Mouse (Mus musculus) cortical plate, adult 2 months (tissue): ENCODE measurements around the gene Phf3.

Source experiments
- CTCF ChIP-seq: fragments of 200-500 bp; IDR thresholded peaks from 2 replicates; pipeline ENCODE4 v1.5.1; 2011; ENCODE audit warnings: mild to moderate bottlenecking, control low read depth, low read length; ENCODE audit not compliant: insufficient read depth; ENCODE audit errors: extremely low read depth
- POLR2A ChIP-seq: fragments of 200-500 bp; IDR thresholded peaks from 2 replicates; pipeline ENCODE4 v1.6.1; 2011; ENCODE audit warnings: mild to moderate bottlenecking, low read length, control low read depth; ENCODE audit not compliant: insufficient read depth; ENCODE audit errors: extremely low read depth

- no peak for TF ChIP-seq POLR2A
- TF ChIP-seq CTCF: no peak
Observed at GRCm38 (mm10) chr1:30789689-30790088, 84.0 kb downstream of the Phf3 start.
